Mouse (Mus musculus): ENCODE data around the gene Khdc4.

DNA sequence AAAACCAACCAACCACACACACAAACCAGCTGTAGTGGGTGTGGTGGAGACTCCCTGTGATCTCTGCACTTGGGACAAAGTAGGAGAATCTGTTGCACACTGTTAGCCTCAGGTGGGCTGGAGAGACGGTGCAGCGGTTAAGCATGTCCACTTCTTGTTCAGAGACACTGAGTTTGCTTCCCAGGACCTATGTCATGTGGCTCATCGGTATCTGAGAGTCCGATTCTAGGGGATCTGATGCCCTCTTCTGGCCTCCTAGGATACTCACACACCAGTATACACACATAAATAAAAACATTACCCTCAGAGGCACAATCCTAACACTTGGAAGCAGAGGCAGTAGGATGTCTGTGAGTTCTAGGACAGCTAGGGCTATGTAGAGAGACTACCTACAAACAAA is 68.7 kb downstream of the Khdc4 start:
- TF ChIP-seq POLR2A (IDR thresholded peaks at IDR 0.05; ENCODE audit: low read depth, low read length), result no peak
- no peak for TF ChIP-seq CTCF (IDR thresholded peaks at IDR 0.05; ENCODE audit: extremely low read depth, insufficient read length, insufficient replicate concordance, low read depth, low read length)
